Mouse (Mus musculus) small intestine, adult 2 months (tissue): ENCODE measurements around the gene Vax2. TPM values are rescaled to one million over a fixed set of nuclear protein-coding genes. Genes with fewer than 3 reads are reported as not detected.

Source experiments
- H3K27ac ChIP-seq: fragments of 200-500 bp; 2 replicates; pipeline ENCODE4 v1.5.1; 2012; ENCODE audit warnings: low read depth, low read length, control low read depth, inconsistent platforms; ENCODE audit not compliant: insufficient read depth
- H3K27me3 ChIP-seq: fragments of 200-500 bp; 2 replicates; pipeline ENCODE4 v1.6.1; 2012; ENCODE audit warnings: mild to moderate bottlenecking, moderate library complexity, low read length, inconsistent platforms; ENCODE audit not compliant: control insufficient read depth, insufficient read depth
- H3K36me3 ChIP-seq: fragments of 200-500 bp; 2 replicates; pipeline ENCODE4 v1.6.1; 2012; ENCODE audit warnings: mild to moderate bottlenecking, low read length, control low read depth, inconsistent platforms; ENCODE audit not compliant: control insufficient read depth, insufficient read depth
- H3K4me1 ChIP-seq: fragments of 200-500 bp; 2 replicates; pipeline ENCODE4 v1.6.1; 2012; ENCODE audit warnings: low read length, inconsistent platforms, mixed read lengths; ENCODE audit not compliant: control insufficient read depth, insufficient read depth, insufficient read length
- H3K4me3 ChIP-seq: fragments of 200-500 bp; 2 replicates; pipeline ENCODE4 v1.5.1; 2012; ENCODE audit warnings: low read depth, mild to moderate bottlenecking, control low read depth, inconsistent platforms, low read length, moderate library complexity
- CTCF ChIP-seq: fragments of 200-500 bp; IDR thresholded peaks from 2 replicates; pipeline ENCODE4 v1.5.1; 2012; ENCODE audit warnings: low read depth, mild to moderate bottlenecking, control low read depth, inconsistent platforms, low read length, moderate library complexity, mixed read lengths; ENCODE audit not compliant: insufficient replicate concordance, insufficient read length; ENCODE audit errors: extremely low read depth
- POLR2A ChIP-seq: fragments of 200-500 bp; IDR thresholded peaks from 2 replicates; pipeline ENCODE4 v1.6.1; 2012; ENCODE audit warnings: low read depth, mild to moderate bottlenecking, control low read depth, inconsistent platforms, low read length, moderate library complexity
- WGBS: fragments of 180-500 bp; shearing (Covaris S2); methylation state at CpG from one replicate; pipeline ENCODE4 v1.1.7; 2018; 5-methylcytosine and 5-hydroxymethylcytosine counted together
- polyA plus RNA-seq: library from polyadenylated mRNA; depleted of rRNA; stranded (reverse); fragments of >200 nt; gene quantifications from 2 replicates; pipeline ENCODE4 v1.2.3, GENCODE M21; 2012

Vax2 gene
- polyA plus RNA-seq, 1 experiment, result not detected

- TF ChIP-seq CTCF (peak; percentile 85; the same call in 1 of the 2 replicates), POLR2A (no peak)
- 2% methylated on average over 9 of the region's 9 CpGs for WGBS
- Histone ChIP-seq H3K27me3 (peaks cover 55% of the 10 kb centered on the region), H3K4me1 (no peaks in the 10 kb centered on the region), H3K36me3 (no peaks in the 10 kb centered on the region), H3K27ac (no peak overlapping the region), H3K4me3 (no peak overlapping the region)
These were observed 17.2 kb upstream of the Vax2 start for GRCm38 (mm10) chr6:83693835-83694234.

GRCm38 (mm10) chr6:83695731-83696130 lies 15.3 kb upstream of the Vax2 start:
- no peaks in the 10 kb centered on the region for H3K4me1 ChIP-seq
- TF ChIP-seq CTCF (no peak), POLR2A (no peak)
- H3K27ac ChIP-seq, result no peak overlapping the region
- H3K4me3 ChIP-seq, result no peak overlapping the region
- no peaks in the 10 kb centered on the region for H3K36me3 ChIP-seq
- 5% methylated on average over 3 of the region's 3 CpGs for WGBS
- H3K27me3 ChIP-seq, result peaks cover 66% of the 10 kb centered on the region

GRCm38 (mm10) chr6:83696684-83697083 lies 14.4 kb upstream of the Vax2 start:
- H3K27me3 ChIP-seq, result peaks cover 63% of the 10 kb centered on the region
- TF ChIP-seq POLR2A (no peak), CTCF (no peak)

GRCm38 (mm10) chr6:83697932-83698331 lies 13.1 kb upstream of the Vax2 start:
- TF ChIP-seq CTCF (no peak), POLR2A (no peak)
- Histone ChIP-seq H3K4me3 (no peak overlapping the region), H3K4me1 (no peaks in the 10 kb centered on the region), H3K27ac (no peak overlapping the region), H3K36me3 (no peaks in the 10 kb centered on the region), H3K27me3 (peaks cover 71% of the 10 kb centered on the region)
- 8% methylated on average over 8 of the region's 8 CpGs for WGBS

More at GRCm38 (mm10) chr6:83696684-83697083, 14.4 kb upstream of the Vax2 start:
- Histone ChIP-seq H3K36me3 (no peaks in the 10 kb centered on the region), H3K27ac (no peak overlapping the region), H3K4me1 (no peaks in the 10 kb centered on the region), H3K4me3 (no peak overlapping the region)
- WGBS, result 3% methylated on average over 7 of the region's 7 CpGs

- TF ChIP-seq POLR2A (no peak), CTCF (no peak)
- 6% methylated on average over 5 of the region's 5 CpGs for WGBS
- no peaks in the 10 kb centered on the region for H3K4me1 ChIP-seq
- H3K27ac ChIP-seq, result no peak overlapping the region
- no peak overlapping the region for H3K4me3 ChIP-seq
- no peaks in the 10 kb centered on the region for H3K36me3 ChIP-seq
- H3K27me3 ChIP-seq, result peaks cover 76% of the 10 kb centered on the region
These were observed 11.1 kb upstream of the Vax2 start for GRCm38 (mm10) chr6:83699971-83700370.

- Histone ChIP-seq H3K4me1 (no peaks in the 10 kb centered on the region), H3K27ac (no peak overlapping the region), H3K27me3 (peaks cover 78% of the 10 kb centered on the region), H3K36me3 (no peaks in the 10 kb centered on the region), H3K4me3 (no peak overlapping the region)
- no peak for TF ChIP-seq CTCF
- WGBS, result 1% methylated on average over 11 of the region's 11 CpGs
These were observed 10.1 kb upstream of the Vax2 start for GRCm38 (mm10) chr6:83701001-83701400.

GRCm38 (mm10) chr6:83702146-83702999 lies 8.7 kb upstream of the Vax2 start:
- H3K36me3 ChIP-seq, result no peaks in the 10 kb centered on the region
- peaks cover 75% of the 10 kb centered on the region for H3K27me3 ChIP-seq
- no peaks in the 10 kb centered on the region for H3K4me1 ChIP-seq
- 3% methylated on average over 53 of the region's 53 CpGs for WGBS
- no peak overlapping the region for H3K4me3 ChIP-seq
- TF ChIP-seq CTCF (no peak), POLR2A (no peak)
- no peak overlapping the region for H3K27ac ChIP-seq
